Mouse (Mus musculus) CD4-positive helper T cell, adult 2 months (primary cell): ENCODE results near the gene Gm4133.
"Not testable (repeated sequence)": the region's sequence is repeated elsewhere in the genome, so short reads cannot be mapped to it uniquely, and the experiment has no call there.

ENCODE experiments used
- DNase-seq: peaks from one replicate; pipeline ENCODE4 v3.0.0-alpha.2; 2012; ENCODE audit warnings: low read depth, missing footprints, low spot score

Gm4133 gene

GRCm38 (mm10) chr7:20333965-20334364 lies at the start of gene Gm4133:
Gm4133 (minus strand) TSS chr7:20334065.
- DNase-seq = not testable (repeated sequence)

DNA sequence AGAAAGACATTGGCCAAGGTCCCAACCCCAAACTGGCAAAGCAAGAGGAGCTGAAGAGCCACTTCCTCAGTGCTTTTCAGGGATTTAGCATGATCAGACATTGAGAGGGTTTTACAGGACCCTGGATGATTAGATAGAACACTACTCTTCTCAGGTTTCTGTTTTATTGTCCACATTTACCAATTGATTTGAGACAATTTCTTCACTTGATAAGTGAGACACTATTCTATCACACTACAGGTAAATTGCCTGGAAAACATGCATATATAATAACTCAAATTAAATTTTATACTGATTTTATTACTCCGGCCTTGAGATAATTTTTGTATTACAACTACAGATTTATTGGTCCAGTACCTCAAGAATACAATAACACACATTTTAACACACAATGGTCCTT lies 41.4 kb upstream of the Gm4133 start, which contains the start of gene Gm5728:
Gene Gm5728 (minus strand): TSS at position 101 of the 400 bp plus-strand sequence.
- not testable (repeated sequence) for DNase-seq
